Mouse (Mus musculus) liver, embryonic 16.5 days (tissue): ENCODE measurements around the gene Syt13. TPM values are rescaled to one million over a fixed set of nuclear protein-coding genes. Genes with fewer than 3 reads are reported as not detected.

Experiments
- ATAC-seq: fragments of 200-750 bp; cut with Nextera tagmentation; 2 replicates; pipeline ENCODE4 v1.8.0; 2017; ENCODE audit warnings: low read depth, mild to moderate bottlenecking, moderate number of reproducible peaks, moderate library complexity
- H3K27ac ChIP-seq: fragments of 300-500 bp; sonication (generic); 2 replicates; pipeline ENCODE4 v1.5.1; 2014; ENCODE audit warnings: mild to moderate bottlenecking, low read length
- H3K27me3 ChIP-seq: fragments of 300-500 bp; sonication (generic); 2 replicates; pipeline ENCODE4 v1.6.1; 2014; ENCODE audit warnings: low read depth, low read length, mixed read lengths; ENCODE audit not compliant: control insufficient read depth, insufficient read depth
- H3K36me3 ChIP-seq: fragments of 300-500 bp; sonication (generic); 2 replicates; pipeline ENCODE4 v1.6.1; 2014; ENCODE audit warnings: mild to moderate bottlenecking; ENCODE audit not compliant: control insufficient read depth, insufficient read depth
- H3K4me1 ChIP-seq: fragments of 300-500 bp; sonication (generic); 2 replicates; pipeline ENCODE4 v1.6.1; 2014; ENCODE audit warnings: low read depth, low read length, mixed read lengths; ENCODE audit not compliant: control insufficient read depth
- H3K4me2 ChIP-seq: fragments of 300-500 bp; sonication (generic); 2 replicates; pipeline ENCODE4 v1.6.1; 2014; ENCODE audit warnings: low read depth, low read length, mixed read lengths
- H3K4me3 ChIP-seq: fragments of 300-500 bp; sonication (generic); 2 replicates; pipeline ENCODE4 v1.5.1; 2014; ENCODE audit warnings: low read depth, mild to moderate bottlenecking, low read length
- H3K9ac ChIP-seq: fragments of 300-500 bp; sonication (generic); 2 replicates; pipeline ENCODE4 v1.6.1; 2014; ENCODE audit warnings: low read depth, low read length
- H3K9me3 ChIP-seq: fragments of 300-500 bp; sonication (generic); replicated peaks from 2 replicates; pipeline ENCODE4 v1.6.1; 2016; ENCODE audit warnings: low read length; ENCODE audit not compliant: control insufficient read depth
- WGBS: fragments of 180-500 bp; shearing (Covaris S2); extraction: QIAGEN DNeasy Blood & Tissue Kit; methylation state at CpG from one replicate; pipeline ENCODE4 v1.1.7; 2014; ENCODE audit not compliant: insufficient replicate concordance; 5-methylcytosine and 5-hydroxymethylcytosine counted together
- polyA plus RNA-seq: library from polyadenylated mRNA; unstranded; fragments of >200 nt; fragmentation: Nextera tagmentation; extraction: Ambion mirVana; gene quantifications from 2 replicates; pipeline ENCODE4 v1.2.1, GENCODE M21; 2015

Gene Syt13
- polyA plus RNA-seq, 1 experiment from 2014 or later, result 0.14 TPM

DNA sequence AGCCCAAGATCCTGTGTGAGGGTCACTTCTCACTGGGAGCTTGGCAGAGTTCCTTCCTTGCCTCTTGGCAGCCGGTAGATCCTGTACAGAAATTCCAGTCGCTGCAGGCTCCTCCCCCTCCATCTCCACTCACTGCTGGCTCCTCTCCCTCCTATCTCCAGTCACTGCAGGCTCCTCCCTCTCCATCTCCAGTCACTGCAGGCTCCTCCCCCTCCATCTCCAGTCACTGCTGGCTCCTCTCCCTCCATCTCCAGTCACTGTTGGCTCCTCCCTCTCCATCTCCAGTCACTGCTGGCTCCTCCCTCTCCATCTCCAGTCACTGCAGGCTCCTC is 31.0 kb upstream of the Syt13 start:
- Histone ChIP-seq H3K36me3 (no peaks in the 10 kb centered on the region), H3K9me3 (no peaks in the 10 kb centered on the region), H3K4me3 (no peak overlapping the region), H3K27me3 (no peaks in the 10 kb centered on the region), H3K4me1 (no peaks in the 10 kb centered on the region), H3K9ac (no peak overlapping the region), H3K4me2 (no peak overlapping the region), H3K27ac (no peak overlapping the region)
- no peak for ATAC-seq
- 0% methylated on average over 2 of the region's 2 CpGs for WGBS

DNA sequence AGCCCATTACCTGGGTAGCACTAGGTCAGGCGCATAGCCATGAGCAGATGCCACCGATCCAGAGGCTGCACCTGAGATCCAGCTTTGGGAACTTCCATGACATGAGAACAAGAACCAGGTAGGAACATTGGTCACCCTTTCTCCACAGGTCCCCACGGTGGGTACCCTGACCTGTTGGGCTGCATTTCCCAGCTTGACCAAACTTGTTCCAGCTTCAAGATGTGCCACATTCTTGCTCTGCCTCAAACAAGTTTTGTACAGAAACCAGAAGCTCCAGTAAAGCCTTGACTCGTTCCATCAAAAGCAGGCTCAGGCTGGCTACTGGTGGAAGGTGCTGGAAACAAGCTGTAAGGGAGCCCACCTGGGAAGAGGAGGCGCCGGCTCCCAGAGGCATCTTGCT is 29.9 kb upstream of the Syt13 start:
- no peak overlapping the region for H3K4me2 ChIP-seq
- H3K36me3 ChIP-seq, result no peaks in the 10 kb centered on the region
- H3K9ac ChIP-seq, result no peak overlapping the region
- H3K27ac ChIP-seq, result no peak overlapping the region
- 68% methylated on average over 6 of the region's 6 CpGs for WGBS
- H3K9me3 ChIP-seq, result no peaks in the 10 kb centered on the region
- H3K27me3 ChIP-seq, result no peaks in the 10 kb centered on the region
- H3K4me3 ChIP-seq, result no peak overlapping the region
- ATAC-seq, result no peak
- no peaks in the 10 kb centered on the region for H3K4me1 ChIP-seq

DNA sequence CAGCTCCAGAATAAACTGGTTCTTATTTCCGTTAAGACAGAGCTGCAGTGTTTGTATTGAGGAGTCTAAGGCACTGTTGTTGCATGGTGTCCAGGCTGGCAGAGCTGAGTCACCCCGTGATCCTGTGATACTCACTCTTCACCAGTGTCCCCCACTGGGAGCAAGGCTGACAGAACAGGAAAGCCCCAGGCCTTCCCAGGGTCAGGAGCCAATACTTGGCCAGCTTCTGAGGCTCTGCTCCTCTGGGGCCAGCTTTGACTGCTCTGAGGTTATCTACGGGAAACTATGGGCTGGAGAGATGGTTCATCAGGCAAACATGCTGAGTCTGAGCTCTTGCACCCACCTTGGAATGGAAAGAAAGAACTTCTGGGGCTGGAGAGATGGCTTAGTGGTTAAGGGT is 28.0 kb upstream of the Syt13 start:
- 48% methylated on average over 3 of the region's 3 CpGs for WGBS
- H3K27ac ChIP-seq, result no peak overlapping the region
- no peak for ATAC-seq

DNA sequence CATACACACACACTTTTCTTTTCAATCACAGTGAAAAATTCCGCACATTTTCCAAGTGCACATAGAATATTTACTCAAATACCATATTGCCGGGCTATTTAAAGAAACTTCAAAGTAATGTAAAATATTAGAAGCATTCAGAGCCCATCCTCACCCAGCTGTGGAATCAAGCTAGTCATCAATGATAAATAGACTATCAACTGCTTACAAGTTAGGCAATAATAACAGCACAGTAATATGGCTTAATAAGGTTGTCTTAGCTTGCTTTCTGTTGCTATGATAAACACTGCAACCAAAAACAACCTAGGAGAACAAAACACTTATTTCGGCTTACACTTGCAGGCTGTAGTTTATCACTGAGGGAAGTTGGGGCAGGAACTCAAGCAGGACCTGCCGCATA is 22.4 kb upstream of the Syt13 start:
- Histone ChIP-seq H3K27me3 (no peaks in the 10 kb centered on the region), H3K4me1 (no peaks in the 10 kb centered on the region), H3K4me2 (no peak overlapping the region), H3K4me3 (no peak overlapping the region), H3K36me3 (no peaks in the 10 kb centered on the region), H3K27ac (no peak overlapping the region), H3K9me3 (no peaks in the 10 kb centered on the region), H3K9ac (no peak overlapping the region)
- no peak for ATAC-seq
- 70% methylated on average over 4 of the region's 4 CpGs for WGBS

More for the DNA sequence above, 28.0 kb upstream of the Syt13 start:
- H3K36me3 ChIP-seq, result no peaks in the 10 kb centered on the region
- H3K27me3 ChIP-seq, result no peaks in the 10 kb centered on the region
- H3K4me3 ChIP-seq, result no peak overlapping the region
- no peak overlapping the region for H3K9ac ChIP-seq
- H3K9me3 ChIP-seq, result no peaks in the 10 kb centered on the region
- H3K4me2 ChIP-seq, result no peak overlapping the region
- H3K4me1 ChIP-seq, result no peaks in the 10 kb centered on the region

DNA sequence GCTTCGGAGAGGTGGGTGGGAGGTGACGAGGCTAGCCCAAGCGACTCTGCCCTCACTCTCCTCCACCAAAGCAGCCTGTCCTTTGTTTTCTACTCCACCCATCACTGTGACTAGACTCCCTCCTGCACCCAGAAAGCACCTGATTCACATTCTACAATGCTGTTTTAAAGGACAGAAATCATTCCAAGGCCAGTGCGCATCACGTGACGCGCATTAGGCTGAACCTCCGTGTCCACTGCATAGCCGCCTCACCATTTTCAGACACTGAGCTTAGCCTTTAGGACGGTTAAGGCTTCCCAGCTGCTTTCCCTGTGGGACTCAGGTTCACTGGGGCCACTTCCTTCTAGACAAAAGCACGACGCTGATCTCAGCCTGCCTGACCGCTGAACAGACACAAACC is 11.2 kb upstream of the Syt13 start:
- ATAC-seq, result no peak
- H3K9ac ChIP-seq, result no peak overlapping the region
- H3K27ac ChIP-seq, result no peak overlapping the region
- H3K9me3 ChIP-seq, result no peaks in the 10 kb centered on the region
- H3K36me3 ChIP-seq, result no peaks in the 10 kb centered on the region
- no peak overlapping the region for H3K4me3 ChIP-seq
- no peak overlapping the region for H3K4me2 ChIP-seq
- H3K4me1 ChIP-seq, result no peaks in the 10 kb centered on the region
- H3K27me3 ChIP-seq, result no peaks in the 10 kb centered on the region
- WGBS, result 67% methylated on average over 13 of the region's 13 CpGs

DNA sequence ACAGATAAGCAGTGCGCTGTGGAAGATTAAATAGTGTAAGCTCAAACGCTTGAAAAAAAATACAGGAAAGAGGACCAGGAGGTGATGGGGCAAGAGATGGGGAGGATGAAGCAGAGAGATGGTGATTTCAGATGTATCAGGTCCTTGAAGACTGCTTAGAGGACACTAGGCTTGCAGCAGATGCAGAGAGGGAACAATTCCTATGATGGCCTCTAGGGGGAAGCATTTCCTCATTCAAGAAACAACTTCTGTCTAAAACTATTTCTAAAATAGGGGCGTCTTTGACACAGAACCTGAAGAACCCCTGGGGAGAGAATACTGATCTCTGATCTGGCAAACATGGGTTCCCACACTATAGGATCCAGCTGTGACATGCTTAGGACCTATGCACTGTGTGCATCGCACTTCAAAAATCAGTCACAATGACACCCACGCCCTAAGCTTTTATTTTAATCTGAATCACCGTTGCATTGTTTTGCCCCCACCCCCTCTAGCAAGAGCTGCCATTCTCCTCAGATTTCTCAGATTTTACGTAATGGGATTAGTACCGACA is 10.5 kb upstream of the Syt13 start:
- no peak for ATAC-seq
- Histone ChIP-seq H3K27me3 (no peaks in the 10 kb centered on the region), H3K9me3 (no peaks in the 10 kb centered on the region), H3K27ac (no peak overlapping the region), H3K4me1 (no peaks in the 10 kb centered on the region), H3K9ac (no peak overlapping the region), H3K4me2 (no peak overlapping the region), H3K4me3 (no peak overlapping the region), H3K36me3 (no peaks in the 10 kb centered on the region)
- 25% methylated on average over 8 of the region's 8 CpGs for whole genome bisulfite sequencing

DNA sequence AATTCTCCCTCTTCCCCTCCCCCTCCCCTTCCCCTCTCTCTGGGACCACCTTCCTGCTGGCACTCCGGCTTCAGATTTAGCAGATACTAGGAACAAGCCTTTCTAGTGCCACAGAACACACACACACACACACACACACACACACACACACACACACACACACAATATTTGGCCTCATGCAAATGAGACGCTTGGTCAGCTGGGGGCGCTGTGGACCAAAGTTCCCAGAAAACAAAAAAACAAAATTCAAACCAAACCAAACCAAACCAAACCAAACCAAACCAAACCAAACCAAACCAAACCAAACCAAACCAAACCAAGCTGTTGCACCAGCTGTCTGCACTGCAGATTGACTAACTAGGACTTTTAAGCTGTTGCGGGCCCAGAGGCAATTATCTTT is 4.5 kb upstream of the Syt13 start:
- Histone ChIP-seq H3K4me2 (no peak overlapping the region), H3K4me1 (no peaks in the 10 kb centered on the region), H3K27ac (no peak overlapping the region), H3K36me3 (no peaks in the 10 kb centered on the region), H3K9ac (no peak overlapping the region), H3K9me3 (no peaks in the 10 kb centered on the region), H3K4me3 (no peak overlapping the region), H3K27me3 (peaks cover 21% of the 10 kb centered on the region)
- 57% methylated on average over 4 of the region's 4 CpGs for WGBS
- no peak for ATAC-seq

DNA sequence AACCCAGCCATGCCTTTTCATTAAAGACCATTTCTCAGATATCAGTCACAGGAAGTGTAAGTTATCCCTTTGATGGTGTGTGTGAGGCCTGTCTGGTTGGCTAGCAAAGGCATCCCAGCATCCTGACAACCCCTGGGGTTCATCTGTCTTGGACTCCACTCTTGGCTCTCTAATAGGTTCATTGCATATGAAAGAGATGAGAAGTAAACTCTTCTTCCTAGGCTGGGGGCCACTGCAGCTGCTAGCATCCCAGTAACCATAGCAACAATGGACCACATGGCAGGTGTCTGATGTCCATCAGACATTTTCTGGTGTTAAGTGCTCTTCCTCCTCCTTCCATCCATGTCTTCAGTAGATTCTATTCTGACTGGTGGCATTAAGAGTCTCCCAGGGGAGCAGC is 2.6 kb upstream of the Syt13 start:
- H3K36me3 ChIP-seq, result no peaks in the 10 kb centered on the region
- ATAC-seq, result no peak

DNA sequence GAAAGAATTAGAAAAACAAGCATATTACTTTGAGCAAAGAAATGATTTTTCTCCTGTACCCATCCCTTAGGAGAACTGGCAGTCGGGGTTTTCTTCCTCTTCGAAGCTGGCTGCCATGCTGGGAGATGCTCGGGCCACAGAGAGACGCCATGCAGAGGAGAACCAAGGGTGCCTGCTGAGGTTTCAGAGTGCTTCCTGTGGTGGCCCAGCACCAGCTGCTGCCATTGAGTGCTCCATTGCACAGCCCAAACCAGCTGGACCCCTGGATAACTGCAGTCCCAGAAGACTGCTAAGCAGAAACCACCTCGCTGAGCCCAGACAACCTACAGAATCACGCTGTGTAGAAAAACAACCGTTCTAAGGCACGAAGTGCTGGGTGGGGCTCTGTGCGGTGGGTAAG is 1.6 kb upstream of the Syt13 start:
- Histone ChIP-seq H3K27ac (no peak overlapping the region), H3K36me3 (no peaks in the 10 kb centered on the region), H3K4me1 (no peaks in the 10 kb centered on the region), H3K9me3 (no peaks in the 10 kb centered on the region), H3K4me3 (no peak overlapping the region), H3K9ac (no peak overlapping the region), H3K27me3 (peaks cover 37% of the 10 kb centered on the region), H3K4me2 (no peak overlapping the region)
- 7% methylated on average over 9 of the region's 9 CpGs for WGBS
- ATAC-seq, result no peak

More for the DNA sequence above, 2.6 kb upstream of the Syt13 start:
- no peak overlapping the region for H3K4me2 ChIP-seq
- H3K27ac ChIP-seq, result no peak overlapping the region
- no peaks in the 10 kb centered on the region for H3K9me3 ChIP-seq
- H3K4me1 ChIP-seq, result no peaks in the 10 kb centered on the region
- H3K9ac ChIP-seq, result no peak overlapping the region
- H3K27me3 ChIP-seq, result peaks cover 35% of the 10 kb centered on the region
- no peak overlapping the region for H3K4me3 ChIP-seq
